Mouse (Mus musculus) CH12.LX (cell line): ENCODE measurements around the gene Terf2. TPM values are rescaled to one million over a fixed set of nuclear protein-coding genes. Genes with fewer than 3 reads are reported as not detected.
A peak's percentile ranks its signal among the peaks of the same experiment; 100 is the strongest.

Experiments
- DNase-seq: peaks from one replicate; pipeline ENCODE4 v3.0.0-alpha.2; 2013; ENCODE audit errors: extremely low read depth
- H3K27ac ChIP-seq: 2 replicates; pipeline ENCODE4 v1.5.1; 2012; ENCODE audit warnings: low read depth, mild to moderate bottlenecking, control low read depth, moderate library complexity; ENCODE audit not compliant: insufficient read depth
- H3K27me3 ChIP-seq: replicated peaks from 2 replicates; pipeline ENCODE3; 2012; ENCODE audit warnings: inconsistent platforms
- H3K36me3 ChIP-seq, 2 experiments: replicated peaks in 1 of 2; 2 replicates each; pipeline versions ENCODE3 to v1.6.1; 2012; ENCODE audit warnings: inconsistent platforms in 1 of 2, low read length in 1 of 2, mild to moderate bottlenecking in 1 of 2, mixed read lengths in 1 of 2, moderate library complexity in 1 of 2; ENCODE audit not compliant: control insufficient read depth in 1 of 2, insufficient read depth in 1 of 2
- H3K4me1 ChIP-seq, 2 experiments: 2 replicates each; pipeline ENCODE4 v1.6.1; 2012; ENCODE audit warnings: inconsistent platforms in 1 of 2, moderate library complexity in 1 of 2; ENCODE audit not compliant: insufficient read depth in 2 of 2, control insufficient read depth in 1 of 2
- H3K4me2 ChIP-seq: 2 replicates; pipeline ENCODE4 v1.6.1; 2012; ENCODE audit warnings: low read depth, mild to moderate bottlenecking, control low read depth; ENCODE audit not compliant: poor library complexity, insufficient read depth, severe bottlenecking
- H3K4me3 ChIP-seq, 3 experiments: fragments of 150-350 bp in 1 of 3; sonication (generic) in 1 of 3; replicated peaks in 1 of 3; 2 replicates each; pipeline versions ENCODE3 to v1.5.1; 2011 to 2012; ENCODE audit warnings: low read depth in 2 of 3, low read length in 2 of 3, mild to moderate bottlenecking in 2 of 3, moderate library complexity in 2 of 3, control low read depth in 1 of 3, improper control_type of control experiment in 1 of 3, inconsistent platforms in 1 of 3, mixed read lengths in 1 of 3; ENCODE audit not compliant: poor library complexity in 1 of 3
- H3K79me2 ChIP-seq: replicated peaks from 2 replicates; pipeline ENCODE4 v1.6.1; 2012; ENCODE audit warnings: mild to moderate bottlenecking, moderate library complexity; ENCODE audit not compliant: control insufficient read depth, poor library complexity, insufficient read depth, severe bottlenecking; ENCODE audit errors: extremely low read depth
- H3K9ac ChIP-seq: 2 replicates; pipeline ENCODE4 v1.6.1; 2012; ENCODE audit warnings: low read depth, mild to moderate bottlenecking, control low read depth, moderate library complexity; ENCODE audit not compliant: insufficient read depth
- H3K9me3 ChIP-seq: replicated peaks from 2 replicates; pipeline ENCODE3; 2012; ENCODE audit warnings: low read length, inconsistent platforms, mixed read lengths
- BHLHE40 ChIP-seq: IDR thresholded peaks from 2 replicates; pipeline ENCODE4 v1.6.1; 2011; ENCODE audit warnings: mild to moderate bottlenecking, low read depth, low read length, improper control_type of control experiment
- CHD2 ChIP-seq: IDR thresholded peaks from 2 replicates; pipeline ENCODE4 v1.6.1; 2011; ENCODE audit warnings: low read length, improper control_type of control experiment
- E2F4 ChIP-seq: IDR thresholded peaks from 2 replicates; pipeline ENCODE4 v1.6.1; 2011; ENCODE audit warnings: low read depth, low read length, improper control_type of control experiment; ENCODE audit not compliant: insufficient replicate concordance
- ELF1 ChIP-seq: IDR thresholded peaks from 2 replicates; pipeline ENCODE4 v1.6.1; 2014; ENCODE audit warnings: low read depth, mild to moderate bottlenecking, inconsistent platforms, low read length, improper control_type of control experiment
- ETS1 ChIP-seq: conservative IDR thresholded peaks from 2 replicates; pipeline ENCODE4 v1.6.1; 2012; ENCODE audit warnings: low read depth, mild to moderate bottlenecking, inconsistent platforms, low read length, improper control_type of control experiment, moderate library complexity
- HCFC1 ChIP-seq: IDR thresholded peaks from 2 replicates; pipeline ENCODE4 v1.6.1; 2012; ENCODE audit warnings: low read depth, mild to moderate bottlenecking, inconsistent platforms, low read length, improper control_type of control experiment
- JUN ChIP-seq: IDR thresholded peaks from 2 replicates; pipeline ENCODE4 v1.6.1; 2011; ENCODE audit warnings: low read depth, mild to moderate bottlenecking, low read length, improper control_type of control experiment, moderate library complexity; ENCODE audit not compliant: insufficient read depth
- JUND ChIP-seq: conservative IDR thresholded peaks from 2 replicates; pipeline ENCODE4 v1.6.1; 2011; ENCODE audit warnings: low read depth, low read length, improper control_type of control experiment
- MAFK ChIP-seq: IDR thresholded peaks from 2 replicates; pipeline ENCODE4 v1.6.1; 2011; ENCODE audit warnings: low read length, improper control_type of control experiment; ENCODE audit not compliant: insufficient replicate concordance
- MXI1 ChIP-seq: IDR thresholded peaks from 2 replicates; pipeline ENCODE4 v1.6.1; 2011; ENCODE audit warnings: mild to moderate bottlenecking, low read depth, low read length, improper control_type of control experiment
- NELFE ChIP-seq: IDR thresholded peaks from 2 replicates; pipeline ENCODE4 v1.6.1; 2011; ENCODE audit warnings: low read depth, low read length, improper control_type of control experiment
- NRF1 ChIP-seq: IDR thresholded peaks from 2 replicates; pipeline ENCODE4 v1.6.1; 2014; ENCODE audit warnings: low read depth, mild to moderate bottlenecking, inconsistent platforms, low read length, improper control_type of control experiment, moderate library complexity
- POLR2A ChIP-seq: IDR thresholded peaks from 2 replicates; pipeline ENCODE4 v1.6.1; 2011; ENCODE audit warnings: low read depth, mild to moderate bottlenecking, improper control_type of control experiment, low read length
- POLR2AphosphoS2 ChIP-seq: IDR thresholded peaks from 2 replicates; pipeline ENCODE4 v1.6.1; 2011; ENCODE audit warnings: low read depth, low read length, improper control_type of control experiment
- RAD21 ChIP-seq: IDR thresholded peaks from 2 replicates; pipeline ENCODE4 v1.6.1; 2011; ENCODE audit warnings: low read depth, mild to moderate bottlenecking, low read length, improper control_type of control experiment, moderate library complexity
- RCOR1 ChIP-seq: conservative IDR thresholded peaks from 2 replicates; pipeline ENCODE4 v1.6.1; 2012; ENCODE audit warnings: low read depth, mild to moderate bottlenecking, inconsistent platforms, low read length, improper control_type of control experiment
- SIN3A ChIP-seq: IDR thresholded peaks from 2 replicates; pipeline ENCODE4 v1.6.1; 2012; ENCODE audit warnings: low read length, improper control_type of control experiment, inconsistent platforms
- SMC3 ChIP-seq: IDR thresholded peaks from 2 replicates; pipeline ENCODE4 v1.6.1; 2011; ENCODE audit warnings: low read depth, low read length, improper control_type of control experiment
- TBP ChIP-seq: conservative IDR thresholded peaks from 2 replicates; pipeline ENCODE4 v1.6.1; 2011; ENCODE audit warnings: low read depth, low read length, improper control_type of control experiment
- TCF12 ChIP-seq: IDR thresholded peaks from 2 replicates; pipeline ENCODE4 v1.6.1; 2014; ENCODE audit warnings: low read depth, mild to moderate bottlenecking, inconsistent platforms, low read length, improper control_type of control experiment
- UBTF ChIP-seq: IDR thresholded peaks from 2 replicates; pipeline ENCODE4 v1.6.1; 2012; ENCODE audit warnings: low read depth, mild to moderate bottlenecking, inconsistent platforms, low read length, improper control_type of control experiment, moderate library complexity
- USF1 ChIP-seq: IDR thresholded peaks from 2 replicates; pipeline ENCODE4 v1.6.1; 2014; ENCODE audit warnings: low read depth, mild to moderate bottlenecking, inconsistent platforms, low read length, improper control_type of control experiment
- USF2 ChIP-seq: conservative IDR thresholded peaks from 2 replicates; pipeline ENCODE4 v1.6.1; 2011; ENCODE audit warnings: low read depth, low read length, improper control_type of control experiment
- ZC3H11A ChIP-seq: IDR thresholded peaks from 2 replicates; pipeline ENCODE4 v1.6.1; 2012; ENCODE audit warnings: low read depth, mild to moderate bottlenecking, inconsistent platforms, low read length, improper control_type of control experiment
- ZMIZ1 ChIP-seq: IDR thresholded peaks from 2 replicates; pipeline ENCODE4 v1.6.1; 2012; ENCODE audit warnings: low read depth, mild to moderate bottlenecking, inconsistent platforms, low read length, improper control_type of control experiment
- dilution Hi-C: fragments of 300-500 bp; cut with MboI; formaldehyde crosslinking; loops from 2 replicates; pipeline ENCODE4 v1.14.3; 2020; ENCODE audit warnings: low sequenced_read_pairs; ENCODE audit not compliant: extremely low pct_unique_long_range_greater_than_20kb, extremely low pct_ligation_motif_present
- in situ Hi-C: fragments of 300-500 bp; cut with MboI; formaldehyde crosslinking; loops from 3 replicates; pipeline ENCODE4 v1.14.3; 2019; ENCODE audit warnings: low sequenced_read_pairs, low pct_ligation_motif_present, low pct_unique_long_range_greater_than_20kb, mixed read lengths
- polyA plus RNA-seq: library from polyadenylated mRNA; unstranded; fragments of >175 nt; gene quantifications from 2 replicates; pipeline ENCODE4 v1.2.1, GENCODE M21; 2012; ENCODE audit warnings: low read depth; ENCODE audit not compliant: insufficient read length
- total RNA-seq, 2 experiments: library from RNA; depleted of rRNA; stranded (reverse); fragments of 300-350 nt in 1 of 2; fragments of >200 nt in 1 of 2; gene quantifications; 2 replicates each; pipeline ENCODE4 v1.2.3; 2012 to 2014

The Terf2 gene
- total and polyA plus RNA-seq, 3 experiments, result 12.5 to 33.7 (median 18.3) TPM

DNA sequence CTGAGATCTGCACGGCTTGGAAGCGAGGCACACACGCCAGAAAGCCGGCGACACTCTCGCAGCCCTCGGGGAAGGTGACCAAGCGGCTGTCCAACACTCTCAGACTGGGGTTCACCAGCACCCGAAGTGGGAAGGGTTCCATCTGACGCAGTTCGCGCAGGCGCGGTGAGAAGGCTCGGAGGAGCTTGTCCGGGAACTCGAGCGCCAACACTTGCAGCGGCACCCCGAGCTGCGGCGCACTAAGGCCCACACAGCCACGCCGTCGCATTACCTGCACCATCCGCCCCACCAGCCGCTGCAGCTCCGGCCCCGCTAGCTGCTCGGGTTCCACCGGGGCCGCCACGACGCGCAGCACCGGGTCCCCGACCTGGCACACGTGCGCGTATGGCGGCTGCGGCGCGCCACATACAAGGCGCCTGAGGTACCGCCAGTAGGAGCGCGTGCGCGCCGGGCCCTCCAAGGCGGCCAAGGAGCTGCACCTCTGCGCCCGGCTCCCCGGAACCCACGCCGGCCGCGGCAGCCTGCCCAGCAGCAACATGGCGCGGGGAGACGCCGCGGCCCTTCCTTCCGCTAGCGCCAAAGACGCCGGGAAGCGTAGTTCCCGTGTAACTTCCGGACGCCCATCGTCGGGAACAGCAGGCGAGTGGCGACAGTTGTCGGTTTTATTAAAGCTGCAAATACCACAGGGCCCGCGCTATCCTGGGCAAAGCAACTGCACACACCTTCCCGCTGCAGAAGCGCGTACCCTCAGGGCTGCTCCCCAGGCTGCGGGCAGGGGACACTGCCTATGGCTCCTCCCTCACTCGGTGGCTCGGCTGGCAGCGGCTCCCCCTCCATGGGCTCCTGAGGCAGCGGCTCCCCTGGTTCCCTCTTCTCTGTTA is 48.0 kb downstream of the Terf2 start, which contains the start of gene Pdf (continued):
- TF ChIP-seq ZC3H11A, result no peak
- TF ChIP-seq JUND, result no peak
- TF ChIP-seq TBP, result peak; percentile 49; the same call in 1 of the 2 replicates
- TF ChIP-seq USF1, result no peak
- TF ChIP-seq ELF1, result peak; percentile 84
- peak; percentile 69; the same call in 1 of the 2 replicates for TF ChIP-seq BHLHE40
- no peak for TF ChIP-seq SMC3
- TF ChIP-seq NRF1, result peak; percentile 85
- no peak; the same call in 1 of the 2 replicates for TF ChIP-seq POLR2AphosphoS2
- TF ChIP-seq, all 38 proteins: peak for 16

DNA sequence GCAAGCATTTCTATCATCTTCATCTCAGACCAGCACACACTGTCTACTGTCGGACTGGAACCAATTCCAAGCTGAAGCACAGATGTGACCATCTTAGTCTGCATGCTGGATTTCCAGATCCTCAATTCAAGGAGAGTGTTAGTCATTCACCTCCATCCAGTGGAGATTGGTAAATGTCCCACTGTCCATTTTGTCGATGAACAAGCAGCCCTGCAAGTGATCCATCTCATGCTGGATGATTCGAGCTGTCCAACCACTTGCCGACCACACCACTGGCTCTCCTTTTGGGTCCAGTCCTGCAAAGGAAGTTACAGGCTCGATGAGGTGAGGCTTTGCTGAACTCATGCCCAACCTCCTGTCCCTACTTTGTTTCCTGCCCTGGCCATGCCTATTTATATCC is 49.4 kb downstream of the Terf2 start:
- H3K4me1 ChIP-seq, result peaks cover 5 to 39% of the 10 kb centered on the region in 2 experiments; a peak in 3 of 4 replicates
- peaks cover 19% of the 10 kb centered on the region for H3K79me2 ChIP-seq
- H3K4me3 ChIP-seq, result peak overlapping the region in 1 of 3 experiments; percentile 90
- no peak overlapping the region for H3K27ac ChIP-seq
- H3K9me3 ChIP-seq, result no peaks in the 10 kb centered on the region
- no peak for TF ChIP-seq USF1
- TF ChIP-seq CHD2, result no peak
- no peak for TF ChIP-seq ELF1
- no peak for TF ChIP-seq HCFC1
- TF ChIP-seq E2F4, result no peak
- no peak for TF ChIP-seq POLR2AphosphoS2
- TF ChIP-seq SIN3A, result no peak
- TF ChIP-seq UBTF, result no peak
- TF ChIP-seq TCF12, result no peak
- H3K36me3 ChIP-seq, result peaks cover 66 to 76% of the 10 kb centered on the region in 2 experiments
- no peaks in the 10 kb centered on the region for H3K27me3 ChIP-seq
- no peak for DNase-seq
- peak overlapping the region; percentile 53; the same call in 1 of the 2 replicates for H3K4me2 ChIP-seq
- H3K9ac ChIP-seq, result peak overlapping the region; percentile 74; the same call in 1 of the 2 replicates
- in situ Hi-C loops (no loop called here), dilution Hi-C loops (no loop called here)

DNA sequence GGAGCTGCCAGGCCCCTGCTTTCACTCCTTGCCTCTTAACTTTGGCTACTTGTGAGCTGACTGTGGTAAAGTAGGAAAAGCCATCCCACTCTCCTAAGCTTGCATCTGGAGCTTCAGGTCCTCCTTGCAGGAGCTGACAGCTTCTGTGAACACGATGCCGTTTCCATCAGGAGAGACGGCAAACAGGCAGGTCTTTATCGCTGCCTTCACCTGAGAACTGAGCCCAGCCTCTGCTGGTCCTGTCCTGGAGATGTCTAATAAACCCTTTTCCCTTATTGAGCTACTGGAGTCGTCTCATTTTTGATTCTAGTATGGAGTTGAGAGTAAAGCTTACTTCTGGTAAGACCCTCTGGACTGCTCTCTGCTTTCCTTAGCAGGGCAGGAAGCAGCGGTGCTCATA is 50.9 kb downstream of the Terf2 start:
- Histone ChIP-seq H3K9me3 (no peaks in the 10 kb centered on the region), H3K4me1 (peaks cover 5 to 43% of the 10 kb centered on the region in 2 experiments; a peak in 3 of 4 replicates), H3K79me2 (peaks cover 19% of the 10 kb centered on the region), H3K27me3 (no peaks in the 10 kb centered on the region), H3K4me2 (no peak overlapping the region), H3K27ac (no peak overlapping the region), H3K36me3 (peaks cover 65 to 76% of the 10 kb centered on the region in 2 experiments), H3K4me3 (no peak overlapping the region), H3K9ac (no peak overlapping the region)
- no peak for DNase-seq
- dilution Hi-C loops (no loop called here), in situ Hi-C loops (no loop called here)
- TF ChIP-seq NELFE (no peak), ZMIZ1 (no peak), JUN (no peak), TCF12 (no peak), RAD21 (no peak), MXI1 (no peak), E2F4 (no peak), ETS1 (no peak), ZC3H11A (no peak), JUND (no peak), USF2 (no peak), ELF1 (no peak), BHLHE40 (no peak), POLR2A (no peak), MAFK (no peak), RCOR1 (no peak), POLR2AphosphoS2 (no peak), UBTF (no peak)
